Mouse (Mus musculus) thymus, postnatal 10 days (tissue): ENCODE measurements around the gene Fezf2.

Experiments
- DNase-seq, 2 experiments: peaks; one replicate each; pipeline ENCODE4 v3.0.0; 2021; ENCODE audit warnings: low spot score in 2 of 2

Fezf2 gene

DNA sequence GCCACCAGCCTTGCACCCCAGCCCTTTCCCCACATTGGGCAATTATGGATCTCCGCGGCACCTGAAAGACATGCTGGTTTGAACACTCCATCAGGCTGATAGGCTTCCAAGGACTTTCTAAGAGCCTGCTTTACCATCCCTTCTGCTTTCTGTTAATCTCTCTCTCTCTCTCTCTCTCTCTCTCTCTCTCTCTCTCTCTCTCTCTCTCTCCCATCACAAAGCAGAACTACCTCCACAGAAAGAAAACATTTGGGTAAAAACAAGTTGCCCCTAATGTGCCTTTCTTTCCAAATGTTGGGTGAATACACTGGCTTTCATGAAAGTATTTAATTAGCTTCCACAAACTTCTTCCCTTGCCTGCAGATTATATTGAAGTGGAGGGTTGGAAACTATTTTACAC, at the start of gene Fezf2:
Fezf2 (minus strand) TSS at position 101 of the 400 bp plus-strand sequence.
- no peak for DNase-seq

DNA sequence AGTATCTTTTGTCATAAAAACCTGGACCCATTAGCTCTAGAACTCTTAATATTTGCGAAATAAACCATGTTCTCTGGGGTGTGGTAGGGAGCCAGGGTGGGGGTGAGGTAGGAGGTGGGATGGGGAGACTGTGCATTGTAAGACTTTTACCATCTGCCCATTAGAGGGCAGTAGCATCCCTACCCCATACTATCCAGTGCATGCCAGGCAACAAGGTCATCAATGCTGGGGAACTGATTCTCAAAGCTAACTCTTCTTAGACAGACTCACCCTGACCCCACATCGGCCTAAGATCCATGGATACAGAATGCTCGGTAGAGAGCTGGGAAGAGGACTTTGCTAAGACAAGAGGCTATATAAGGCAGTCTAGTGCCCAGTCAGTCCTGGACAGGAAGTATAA, 49.6 kb upstream of the Fezf2 start:
- DNase-seq, result no peak

DNA sequence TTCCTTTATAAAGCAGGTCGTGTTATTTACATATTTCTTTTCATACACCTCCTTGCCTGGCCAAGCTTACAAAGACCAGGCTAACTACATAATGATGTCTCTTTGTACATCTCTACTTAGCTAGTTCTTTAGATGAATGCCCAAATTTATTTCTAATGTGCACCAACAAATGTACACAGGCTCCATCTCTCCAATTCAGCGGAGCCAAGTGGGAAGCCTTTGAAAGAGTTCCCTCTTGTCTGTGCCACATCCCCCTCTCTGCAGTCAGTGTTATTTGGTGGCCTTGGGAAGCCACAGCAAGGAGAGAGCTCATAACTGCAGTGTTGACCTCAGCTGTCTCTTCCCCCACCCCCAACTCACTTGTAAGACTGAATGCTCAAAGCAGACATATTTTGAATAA, 46.3 kb upstream of the Fezf2 start:
- no peak for DNase-seq

DNA sequence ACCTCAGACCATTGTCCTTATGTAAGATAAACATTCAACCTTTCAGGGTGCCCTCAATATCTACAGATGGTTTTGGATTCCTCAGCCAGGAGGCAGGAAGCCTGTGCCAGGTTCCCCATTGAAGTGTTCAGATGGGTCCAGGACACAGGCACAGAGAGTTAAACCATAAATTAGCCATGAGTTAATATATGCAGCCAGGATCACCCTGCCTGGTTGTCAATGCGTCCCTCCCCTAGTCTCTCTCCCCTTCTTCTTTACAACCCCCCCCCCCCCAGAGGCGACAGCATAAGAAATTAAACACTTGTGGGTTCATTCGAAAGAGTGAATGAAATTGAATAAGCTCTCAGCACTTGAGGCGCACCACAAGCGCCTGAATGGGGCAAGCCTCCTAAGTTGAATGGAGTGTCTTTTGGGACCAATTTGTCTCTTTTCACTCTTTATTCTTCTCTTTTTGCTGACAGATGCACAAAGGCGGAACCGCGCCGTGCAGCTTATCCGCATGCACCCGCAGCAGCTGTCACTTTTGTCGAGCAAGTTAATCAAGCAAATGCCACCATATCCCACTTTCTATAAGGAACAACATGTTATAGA, 45.4 kb upstream of the Fezf2 start:
- DNase-seq, result no peak

DNA sequence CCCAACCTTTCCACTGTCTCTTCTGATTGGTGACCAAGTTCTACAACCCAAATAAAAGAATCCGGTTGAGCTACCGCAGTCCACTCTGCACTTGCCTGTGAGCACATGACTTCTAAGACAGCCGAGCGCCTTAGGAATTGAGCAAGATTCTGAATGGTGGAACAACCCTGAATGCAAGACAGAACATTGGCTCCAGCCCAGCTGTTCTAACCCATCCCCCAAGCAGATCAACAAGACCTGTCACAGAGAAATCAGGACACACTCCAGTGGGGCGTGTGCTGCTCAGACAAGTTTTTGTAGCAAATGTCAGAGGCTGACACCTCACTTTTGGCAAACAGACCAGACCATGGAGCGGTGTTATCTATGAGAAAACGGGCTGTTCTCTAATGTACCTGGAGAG, 43.2 kb upstream of the Fezf2 start:
- no peak for DNase-seq

DNA sequence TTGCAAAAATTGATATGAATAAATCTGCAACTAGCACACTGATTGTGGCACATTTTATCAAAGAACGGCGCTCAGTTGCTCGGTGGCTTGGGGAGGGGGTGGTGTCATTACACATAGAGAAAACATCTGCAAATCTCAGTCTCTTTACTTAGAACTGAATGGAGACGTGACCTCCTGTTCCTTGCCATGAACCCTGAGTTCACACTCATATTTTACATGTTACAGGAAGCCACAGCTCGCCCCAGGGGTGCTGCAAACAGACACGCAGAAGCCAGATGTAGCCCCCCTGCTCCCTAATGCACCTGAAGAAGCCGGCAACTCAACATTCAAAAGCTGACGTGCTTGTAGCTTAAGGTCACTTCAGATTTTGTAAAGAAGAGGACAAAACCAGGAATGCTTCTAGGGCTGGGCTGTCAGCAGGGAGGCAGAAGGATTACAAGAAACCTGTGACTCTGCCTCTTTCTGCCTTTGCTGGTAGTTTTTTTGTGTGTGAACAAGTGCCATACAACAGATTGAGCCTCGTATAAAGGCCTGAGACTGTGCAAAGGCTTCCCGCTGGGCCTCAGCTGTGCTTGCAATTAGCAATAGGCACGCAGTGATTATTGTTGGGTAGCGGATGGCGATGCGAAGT, 40.9 kb upstream of the Fezf2 start:
- DNase-seq, result no peak

DNA sequence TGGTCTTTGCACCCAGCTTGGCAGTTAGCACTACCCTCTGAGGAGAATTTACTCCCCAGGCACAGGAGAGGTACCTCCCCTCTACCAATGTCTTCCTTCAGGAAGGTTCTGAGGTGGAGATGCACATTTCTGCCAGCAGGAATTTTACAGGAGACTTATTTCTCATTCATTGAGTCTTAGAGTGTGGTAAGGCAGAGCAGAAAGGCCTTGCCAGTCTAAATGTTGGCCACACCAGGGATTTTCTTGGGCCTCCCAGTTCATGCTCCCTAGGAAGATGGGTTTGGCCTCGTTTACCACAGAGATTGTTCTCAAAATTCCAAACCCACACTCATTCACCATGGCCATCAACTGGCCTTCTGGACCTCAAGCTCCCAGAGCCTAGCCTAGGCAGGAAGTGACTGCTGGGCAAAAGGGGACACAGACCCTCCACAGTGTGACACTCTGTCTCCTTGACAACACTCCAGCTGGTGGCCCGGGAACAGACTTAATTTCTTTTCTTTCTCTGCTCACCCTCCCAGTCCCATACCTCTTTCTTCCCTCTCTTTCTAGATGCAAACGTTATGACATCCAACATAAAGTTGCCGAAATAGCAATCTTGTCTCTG, 40.3 kb upstream of the Fezf2 start:
- no peak for DNase-seq

DNA sequence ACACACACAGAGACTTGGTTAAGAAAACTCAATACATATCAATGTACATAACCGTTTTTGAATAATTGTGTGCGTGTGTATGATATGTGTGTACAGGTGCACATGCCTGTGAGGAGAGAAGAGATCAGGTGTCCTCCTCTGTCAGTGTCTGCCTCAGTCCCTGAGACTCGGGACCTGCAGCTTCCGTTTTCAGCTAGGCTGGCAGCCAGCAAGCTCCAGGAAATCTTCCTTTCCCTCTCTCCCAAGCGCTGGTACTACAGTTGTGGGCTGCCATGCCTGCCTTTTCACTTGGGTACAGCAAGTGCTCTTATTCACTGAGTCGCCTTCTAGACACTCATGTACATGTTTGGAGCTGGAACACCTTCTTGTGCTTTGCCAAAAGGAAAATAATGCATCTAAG, 39.2 kb upstream of the Fezf2 start:
- no peak for DNase-seq

DNA sequence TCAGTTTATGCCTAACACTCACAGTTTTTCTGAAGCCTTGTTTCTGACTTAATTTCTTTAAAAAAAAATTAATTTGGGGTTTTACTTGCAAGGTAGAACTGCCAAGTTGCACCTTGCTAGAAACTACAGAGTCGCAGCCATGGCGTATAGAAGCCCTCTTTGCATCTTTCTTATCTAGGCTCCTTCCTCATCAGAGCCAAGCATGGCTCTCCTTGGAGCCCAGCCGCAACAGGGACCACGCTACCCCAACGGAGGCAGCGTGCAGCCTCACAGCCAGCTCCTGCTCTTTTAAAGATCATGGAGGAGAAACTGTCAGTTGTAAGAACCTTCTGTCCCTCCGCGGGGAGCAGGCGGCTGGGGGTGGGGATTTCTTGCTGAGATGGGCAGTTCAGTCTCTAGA, 29.9 kb upstream of the Fezf2 start:
- no peak for DNase-seq

DNA sequence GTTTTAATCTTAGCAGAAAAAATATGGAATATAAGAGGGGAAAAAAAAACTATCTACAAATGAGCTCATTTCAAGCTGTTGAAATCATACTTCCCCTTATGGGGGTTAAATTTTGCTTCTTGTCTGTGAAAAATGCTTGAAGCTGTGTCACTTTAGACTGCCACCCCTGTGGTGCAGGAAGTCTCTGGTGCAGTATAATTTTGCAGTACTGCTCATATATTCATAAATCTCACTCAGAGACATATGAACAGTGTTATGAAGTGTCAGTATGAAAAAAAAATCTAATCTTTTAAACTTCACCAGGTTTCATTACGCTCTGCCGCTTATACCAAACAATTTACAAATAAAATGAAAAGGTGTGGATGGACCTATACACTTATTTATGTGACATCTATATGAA, 29.3 kb upstream of the Fezf2 start:
- DNase-seq, result no peak

DNA sequence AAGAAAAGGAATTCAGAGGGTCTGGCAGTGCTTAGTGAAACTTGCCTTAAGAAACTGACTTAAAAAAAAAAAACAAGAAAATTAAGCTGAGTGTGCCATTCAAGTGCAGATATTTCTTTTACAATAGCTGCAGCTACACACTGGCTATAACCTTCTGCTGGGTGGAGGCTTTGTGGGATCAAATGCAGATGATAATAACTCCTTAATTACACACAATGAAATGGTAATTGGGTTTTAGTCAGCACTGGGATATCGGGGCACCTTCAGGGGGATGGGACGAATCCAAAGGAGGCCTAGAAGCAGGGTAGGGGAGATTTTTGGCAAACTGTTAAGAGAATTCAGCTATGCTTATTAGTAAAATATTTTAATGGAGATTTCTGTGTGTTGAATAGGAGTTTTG, 27.5 kb upstream of the Fezf2 start:
- DNase-seq, result no peak

DNA sequence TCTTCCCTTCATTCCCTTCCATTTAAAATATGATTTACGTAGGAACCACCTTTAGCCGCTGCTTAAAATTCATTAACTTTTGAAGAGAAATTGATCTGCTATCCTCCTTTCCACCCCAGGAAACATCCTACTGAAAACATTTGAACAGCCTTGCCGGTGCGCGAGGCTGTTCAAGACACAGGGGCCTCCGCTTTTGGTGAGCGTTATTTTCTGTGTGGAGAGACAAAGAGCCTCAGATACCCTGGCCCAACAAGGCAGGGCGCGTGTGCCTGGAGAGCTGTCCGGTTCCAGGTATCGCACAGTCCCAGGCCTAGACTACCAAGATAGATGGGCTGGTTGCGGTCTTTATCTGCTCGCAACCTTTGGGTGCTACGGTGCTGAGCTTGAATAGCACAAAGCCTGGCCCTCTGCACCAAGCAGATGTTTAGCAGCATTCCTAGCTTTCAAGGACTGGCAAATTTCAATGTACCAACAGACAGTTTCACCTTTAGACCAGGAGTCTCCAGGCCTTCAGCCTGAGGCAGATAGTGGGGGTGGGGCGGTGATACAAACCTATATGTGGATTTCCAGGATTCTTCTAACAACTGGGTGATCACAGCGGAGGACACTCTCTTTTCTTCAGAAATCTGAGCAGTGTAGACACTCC, 2.4 kb upstream of the Fezf2 start:
- DNase-seq, result no peak

DNA sequence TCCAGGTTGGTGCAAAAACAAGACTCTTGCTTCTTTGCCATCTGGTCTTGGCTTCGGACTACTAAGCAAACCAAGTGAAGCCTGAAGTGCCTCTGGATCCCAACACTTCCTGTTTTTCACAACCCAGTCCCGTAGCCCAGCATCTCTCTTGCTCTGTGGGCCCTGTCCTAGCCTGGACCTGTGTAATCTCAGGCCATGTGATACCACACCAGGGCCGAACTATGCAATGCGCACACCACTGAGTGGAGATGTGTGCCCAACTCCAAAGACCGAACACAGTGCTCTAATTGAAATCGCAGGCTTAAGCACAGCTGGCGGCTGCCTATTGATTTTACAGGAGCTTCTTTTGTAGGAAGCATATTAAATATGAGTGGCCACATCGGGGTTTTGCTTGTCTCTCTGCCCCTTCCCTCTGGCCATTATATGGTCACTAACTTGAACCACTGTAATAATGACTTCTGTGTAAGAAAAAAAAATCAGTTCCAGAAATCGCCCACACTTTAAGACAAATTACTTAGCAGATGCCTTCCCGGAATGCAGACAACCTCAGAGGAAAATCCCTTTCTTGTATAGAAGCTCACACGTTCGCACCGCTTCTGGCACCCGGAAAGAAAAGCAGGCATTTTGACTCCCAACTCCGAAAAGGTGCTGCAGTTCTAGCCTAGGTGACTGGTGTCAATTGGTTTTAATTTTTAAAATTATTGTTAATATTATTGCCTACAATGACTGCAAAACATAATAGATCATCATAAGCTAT, 1.5 kb upstream of the Fezf2 start:
- DNase-seq, result no peak

DNA sequence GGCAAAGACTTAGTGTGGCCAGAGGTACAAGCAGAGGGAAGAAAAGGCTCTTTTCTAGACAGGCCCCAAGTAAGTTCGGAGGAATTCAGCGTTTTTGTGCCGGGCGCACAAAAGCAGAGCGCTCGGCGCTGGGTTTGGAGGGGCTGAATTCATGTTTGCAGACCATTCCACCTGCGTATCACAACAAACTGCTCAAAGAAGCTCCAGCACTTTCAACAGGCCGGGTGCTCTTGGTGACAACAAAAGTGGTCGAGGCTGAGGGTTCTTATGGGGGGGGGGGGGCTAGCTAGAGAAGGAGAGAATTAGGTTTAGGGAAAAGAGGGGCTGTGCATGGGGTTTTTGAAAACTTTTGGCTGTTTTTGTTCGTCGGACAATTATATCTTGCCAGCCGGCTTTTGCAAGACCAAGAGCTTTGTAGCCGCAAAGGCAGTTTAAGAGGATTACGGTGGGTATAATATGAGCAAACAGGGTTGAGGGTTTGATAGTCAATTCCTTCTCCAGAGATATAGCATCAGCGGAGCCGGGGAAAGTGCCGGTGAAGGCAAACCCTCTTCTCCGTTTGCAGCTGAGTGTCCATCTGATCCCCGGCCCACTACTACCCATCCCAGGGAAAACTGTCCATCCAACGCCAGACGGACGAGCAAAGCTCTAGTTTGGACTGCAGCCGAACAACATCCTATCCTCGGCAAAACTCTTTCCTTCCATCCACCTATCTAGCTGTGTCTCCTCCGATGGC, 956 bp downstream of the Fezf2 start:
- no peak for DNase-seq

DNA sequence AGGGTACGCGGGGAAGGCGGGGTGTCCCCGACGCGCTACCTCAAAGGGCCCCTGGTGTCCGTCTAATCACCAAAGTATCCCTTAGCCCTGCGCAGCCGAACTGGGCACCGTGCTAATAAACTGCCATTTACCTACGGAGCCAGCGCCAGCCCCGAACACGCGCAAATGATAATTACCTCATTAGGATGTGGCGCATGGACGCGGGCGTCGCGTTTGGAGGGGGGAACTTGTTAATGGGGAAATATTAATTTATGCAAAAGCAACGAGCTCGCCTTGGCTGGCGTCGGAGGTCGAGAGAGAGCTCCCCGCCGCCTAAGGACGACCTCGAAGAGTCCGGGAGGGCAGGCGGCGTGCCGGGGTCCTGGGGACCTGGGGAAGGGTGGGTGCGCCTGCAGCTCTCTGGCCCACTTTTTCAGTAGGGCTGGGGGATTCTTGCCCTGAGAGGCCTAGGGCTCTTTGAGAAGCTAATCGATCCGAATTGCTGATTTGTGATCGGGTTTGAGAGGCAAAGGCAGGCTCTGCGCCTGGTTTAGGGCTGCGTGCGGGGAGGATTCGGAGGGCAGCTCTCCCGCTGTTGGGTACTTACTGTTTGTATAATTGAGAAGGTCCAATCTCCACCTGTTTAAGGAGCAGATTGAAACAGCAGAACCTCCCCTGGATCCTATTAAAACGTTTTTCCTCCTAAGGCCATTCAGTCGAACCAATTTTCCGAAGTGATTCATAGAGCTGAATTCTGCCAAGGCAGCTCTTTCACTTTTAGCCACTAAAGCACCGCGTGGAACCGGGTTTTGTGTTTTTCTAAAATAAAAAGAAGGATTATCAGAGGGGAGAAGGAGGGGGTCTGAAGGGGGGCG, 1.8 kb downstream of the Fezf2 start:
- no peak for DNase-seq

DNA sequence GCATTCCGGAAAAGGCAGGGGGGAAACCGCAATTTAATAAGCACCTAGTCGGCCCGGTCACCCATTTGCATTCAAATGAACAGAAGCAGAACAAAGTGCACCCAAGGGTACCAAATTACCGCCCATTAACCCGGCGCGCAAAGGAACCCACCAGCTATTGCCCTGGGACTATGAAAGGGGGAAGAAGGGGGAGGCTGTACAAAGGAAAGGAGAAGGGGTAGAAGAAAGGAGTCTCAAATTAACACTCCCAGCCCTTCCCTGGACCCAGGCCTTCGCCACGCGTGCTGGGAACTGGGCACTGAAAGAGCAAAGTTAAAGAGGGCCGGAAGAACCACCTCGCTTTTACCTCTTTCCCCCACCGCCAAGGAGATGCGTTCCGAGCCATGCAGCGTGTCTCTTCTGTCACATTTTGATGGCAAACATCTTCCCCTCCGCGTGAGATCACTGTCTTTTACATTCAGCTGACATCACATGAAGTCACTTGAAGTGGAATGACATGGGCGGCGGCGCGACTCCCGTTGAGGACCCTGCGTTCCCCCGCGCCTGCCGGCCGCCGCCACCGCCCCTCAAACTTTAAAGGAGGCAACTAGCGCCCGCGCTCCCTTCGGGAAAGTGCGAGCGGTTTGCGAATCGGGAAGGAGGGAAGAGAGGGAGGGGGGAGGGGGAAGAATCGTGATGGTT, 2.6 kb downstream of the Fezf2 start:
- no peak for DNase-seq

DNA sequence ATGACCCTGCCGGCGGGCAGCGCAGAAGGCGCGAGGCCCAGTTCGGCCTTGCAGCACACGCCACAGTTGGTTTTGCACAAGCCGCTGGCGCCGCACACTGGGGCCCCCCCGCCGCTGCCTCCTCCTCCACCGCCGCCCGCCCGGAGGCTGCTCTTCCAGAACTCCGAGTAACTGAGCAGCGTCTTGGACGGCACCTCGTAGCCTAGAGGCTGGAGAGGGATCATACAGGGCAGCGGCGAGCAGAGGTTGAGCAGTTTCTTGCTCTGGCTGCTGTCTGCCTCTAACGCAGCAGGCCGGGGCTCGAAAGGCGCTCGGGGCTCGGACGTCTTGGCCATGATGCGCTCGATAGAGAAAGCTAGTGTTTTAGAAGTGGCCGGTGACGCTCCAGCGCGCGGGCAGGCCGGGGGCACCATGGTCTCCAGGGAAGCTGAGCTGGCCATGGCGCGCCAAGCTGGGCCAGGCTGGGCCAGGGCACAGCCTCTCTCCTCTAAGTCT, 3.2 kb downstream of the Fezf2 start:
- DNase-seq, result no peak

DNA sequence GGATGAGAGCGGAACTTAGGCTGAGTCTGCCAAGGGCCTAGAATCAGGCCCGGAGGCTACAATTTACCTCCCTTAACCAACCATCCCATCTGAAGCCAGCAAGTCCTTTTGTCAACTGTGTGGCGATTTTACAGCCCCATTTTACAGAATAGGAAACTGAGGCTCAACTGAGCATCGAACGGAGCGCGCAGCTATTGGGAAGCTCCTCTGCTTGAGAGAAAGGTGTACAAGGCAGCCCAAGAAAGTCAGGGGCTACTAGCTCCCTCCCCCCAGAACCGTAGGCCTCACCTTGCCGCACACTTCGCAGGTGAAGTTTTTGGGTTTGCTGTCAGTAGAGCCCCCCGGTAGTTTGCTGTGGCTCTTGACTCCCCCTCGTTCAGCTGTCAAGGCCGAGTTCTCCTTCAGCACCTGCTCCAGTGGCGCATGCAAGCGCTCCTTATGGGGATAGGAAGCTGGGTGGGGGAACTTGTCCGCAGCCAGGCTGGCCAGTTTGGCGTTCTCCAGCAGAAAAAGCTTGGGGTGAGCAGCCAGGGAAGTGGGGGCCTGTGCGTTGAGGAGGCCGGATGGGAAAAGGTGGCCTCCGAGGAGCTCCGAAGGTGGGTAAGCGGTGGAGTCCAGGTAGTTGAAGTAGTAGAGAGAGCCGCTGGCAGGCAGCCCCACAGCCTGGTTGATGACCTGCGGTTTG, 3.8 kb downstream of the Fezf2 start:
- DNase-seq, result no peak

DNA sequence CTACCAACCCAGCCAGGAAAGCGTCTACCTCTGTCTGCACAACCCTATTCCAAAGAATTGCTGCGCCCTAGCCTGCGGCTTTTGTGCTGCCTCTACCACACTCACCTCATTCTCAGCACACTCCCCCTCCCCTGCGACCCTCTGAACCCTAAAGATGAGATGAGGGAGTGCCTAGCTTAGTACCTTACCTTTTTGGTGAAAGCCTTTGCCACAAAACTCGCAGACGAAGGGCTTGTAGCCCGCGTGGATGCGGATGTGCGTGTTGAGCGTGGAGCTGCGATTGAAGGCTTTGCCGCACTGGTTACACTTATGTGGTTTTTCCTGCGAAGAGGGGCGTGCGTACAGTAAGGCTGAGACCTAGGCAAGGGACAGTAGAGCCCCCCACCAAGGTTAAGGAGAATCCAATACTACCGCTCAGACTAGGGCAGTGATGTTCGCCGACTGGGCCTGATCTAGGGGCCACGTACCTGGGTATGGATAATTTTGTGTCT, 4.5 kb downstream of the Fezf2 start:
- no peak for DNase-seq
